Mouse (Mus musculus) left cerebral cortex, adult 11 months (tissue): Measurements from ENCODE around the gene Clip2.
"Not testable (repeated sequence)": the region's sequence is repeated elsewhere in the genome, so short reads cannot be mapped to it uniquely, and the experiment has no call there.

ENCODE experiments used
- DNase-seq: peaks from one replicate; pipeline ENCODE4 v3.0.0; 2022; ENCODE audit warnings: low spot score

Gene Clip2

GRCm38 (mm10) chr5:134488596-134488995 lies 63.6 kb downstream of the Clip2 start:
- DNase-seq, result no peak

- DNase-seq, result no peak
Observed at GRCm38 (mm10) chr5:134488042-134488441, 64.2 kb downstream of the Clip2 start.

- no peak for DNase-seq
Observed at GRCm38 (mm10) chr5:134485900-134486665, 66.2 kb downstream of the Clip2 start.

- DNase-seq, result no peak
Observed at GRCm38 (mm10) chr5:134485183-134485730, 67.0 kb downstream of the Clip2 start.

- no peak for DNase-seq
Observed at GRCm38 (mm10) chr5:134483291-134483690, 68.9 kb downstream of the Clip2 start.

- DNase-seq, result no peak
Observed at GRCm38 (mm10) chr5:134482331-134482730, 69.9 kb downstream of the Clip2 start.

GRCm38 (mm10) chr5:134478886-134479285 lies 73.3 kb downstream of the Clip2 start:
- DNase-seq, result not testable (repeated sequence)

- not testable (repeated sequence) for DNase-seq
Observed at GRCm38 (mm10) chr5:134475686-134476085, 76.5 kb downstream of the Clip2 start.

- no peak for DNase-seq
Observed at GRCm38 (mm10) chr5:134475006-134475605, 77.1 kb downstream of the Clip2 start.

- no peak for DNase-seq
Observed at GRCm38 (mm10) chr5:134473902-134474301, 78.3 kb downstream of the Clip2 start.

- no peak for DNase-seq
Observed at GRCm38 (mm10) chr5:134470538-134471169, 81.6 kb downstream of the Clip2 start.

- no peak for DNase-seq
Observed at GRCm38 (mm10) chr5:134469559-134470150, 82.6 kb downstream of the Clip2 start.

- no peak for DNase-seq
Observed at GRCm38 (mm10) chr5:134468158-134468765, 84.0 kb downstream of the Clip2 start.

- DNase-seq, result no peak
Observed at GRCm38 (mm10) chr5:134467030-134467549, 85.1 kb downstream of the Clip2 start.

- no peak for DNase-seq
Observed at GRCm38 (mm10) chr5:134466296-134467029, 85.8 kb downstream of the Clip2 start.

GRCm38 (mm10) chr5:134465197-134465596 lies 87.0 kb downstream of the Clip2 start:
- DNase-seq, result no peak

- no peak for DNase-seq
Observed at GRCm38 (mm10) chr5:134464225-134464624, 88.0 kb downstream of the Clip2 start.

- no peak for DNase-seq
Observed at GRCm38 (mm10) chr5:134462731-134463130, 89.5 kb downstream of the Clip2 start.

- no peak for DNase-seq
Observed at GRCm38 (mm10) chr5:134462316-134462715, 89.9 kb downstream of the Clip2 start.

GRCm38 (mm10) chr5:134460546-134460945 lies 91.7 kb downstream of the Clip2 start:
- DNase-seq, result no peak

GRCm38 (mm10) chr5:134459096-134459495 lies 93.1 kb downstream of the Clip2 start:
- DNase-seq, result no peak
